Mouse (Mus musculus) ZHBTc4 (cell line): ENCODE data around the gene Vps50.
"Not testable (repeated sequence)": the region's sequence is repeated elsewhere in the genome, so short reads cannot be mapped to it uniquely, and the experiment has no call there.

ENCODE experiments used
- DNase-seq: peaks from one replicate; pipeline ENCODE4 v3.0.0-alpha.2; 2011; ENCODE audit warnings: low read depth, low spot score

Gene Vps50

DNA sequence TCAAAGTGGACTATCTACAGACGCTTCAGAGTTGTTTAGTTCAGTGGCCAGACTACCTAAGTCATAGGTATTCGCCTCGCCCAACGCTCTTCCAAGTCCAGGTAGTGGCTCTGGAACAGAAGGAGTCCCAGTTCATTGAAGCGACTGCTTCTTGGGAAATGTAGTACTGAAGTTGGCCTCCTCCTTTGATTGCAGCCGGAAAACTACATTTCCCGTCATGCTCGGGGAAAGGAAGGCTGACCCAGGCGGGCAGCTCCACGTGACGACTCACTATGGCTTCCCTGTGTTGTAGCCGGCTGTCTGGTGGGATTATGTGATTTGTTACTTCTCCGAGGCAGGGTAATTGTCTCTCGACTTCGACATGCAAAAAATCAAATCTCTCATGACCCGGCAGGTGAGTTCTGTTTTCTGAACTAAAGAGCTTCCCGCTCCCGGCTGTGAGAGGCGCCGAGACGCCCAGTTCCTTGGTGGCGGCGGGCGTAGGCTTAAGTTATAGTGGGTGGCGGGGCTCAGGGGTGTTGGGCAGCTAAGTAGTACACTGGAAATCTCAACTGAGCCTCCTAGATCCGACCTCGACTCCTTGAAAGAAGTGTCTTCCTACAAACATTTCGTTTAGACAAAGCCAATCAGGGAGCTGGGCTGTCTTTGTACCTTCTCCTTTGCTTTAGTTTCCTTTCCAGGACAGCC, at the start of gene Vps50, which contains the start of gene Hepacam2:
Vps50 (plus strand) TSS at position 221 of the 687 bp plus-strand sequence.
Hepacam2 (minus strand) TSS at position 137 of the 687 bp plus-strand sequence.
- DNase-seq, result peak; percentile 94

DNA sequence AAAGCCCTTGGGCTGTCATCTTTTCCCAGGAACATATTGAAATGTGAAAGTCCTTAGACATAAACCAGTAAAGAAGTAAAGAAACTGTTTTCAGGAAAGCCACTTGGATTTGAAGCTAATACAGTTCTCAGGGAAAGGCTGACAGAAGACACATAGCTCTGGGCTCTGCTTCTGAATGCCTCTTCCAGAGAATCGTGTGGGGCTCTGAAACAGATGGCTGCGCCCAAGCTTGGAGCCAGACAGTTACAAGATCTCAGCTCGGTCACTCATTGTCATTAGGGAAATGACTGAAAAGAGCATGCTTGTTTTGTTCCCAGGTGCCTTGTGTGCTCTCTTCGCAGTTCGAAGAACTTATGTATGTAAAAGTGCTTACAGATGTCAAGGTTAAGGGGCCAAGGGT, 43.8 kb upstream of the Vps50 start:
- no peak for DNase-seq

DNA sequence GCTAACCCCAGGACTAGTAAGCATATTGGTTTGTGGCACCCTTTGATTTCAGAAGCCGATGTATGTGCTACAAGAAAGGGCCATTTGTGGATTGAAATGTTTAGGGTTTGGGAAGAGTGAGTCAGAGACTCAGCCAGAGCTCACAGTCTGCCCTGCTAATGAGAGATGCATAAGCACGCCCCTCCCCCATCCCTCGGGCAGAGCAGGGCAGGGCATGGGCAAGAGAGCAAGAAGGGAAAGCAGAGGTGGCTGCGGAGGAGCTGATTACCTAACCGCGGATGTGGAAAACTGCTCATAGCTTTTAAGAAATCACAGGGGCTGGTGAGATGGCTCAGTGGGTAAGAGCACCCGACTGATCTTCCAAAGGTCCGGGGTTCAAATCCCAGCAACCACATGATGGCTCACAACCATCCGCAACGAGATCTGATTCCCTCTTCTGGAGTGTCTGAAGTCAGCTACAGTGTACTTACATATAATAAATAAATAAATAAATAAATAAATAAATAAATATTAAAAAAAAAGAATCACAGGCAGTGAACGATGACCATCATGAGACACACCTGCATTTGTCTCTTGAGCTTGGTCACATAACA, 42.1 kb upstream of the Vps50 start:
- DNase-seq, result no peak

DNA sequence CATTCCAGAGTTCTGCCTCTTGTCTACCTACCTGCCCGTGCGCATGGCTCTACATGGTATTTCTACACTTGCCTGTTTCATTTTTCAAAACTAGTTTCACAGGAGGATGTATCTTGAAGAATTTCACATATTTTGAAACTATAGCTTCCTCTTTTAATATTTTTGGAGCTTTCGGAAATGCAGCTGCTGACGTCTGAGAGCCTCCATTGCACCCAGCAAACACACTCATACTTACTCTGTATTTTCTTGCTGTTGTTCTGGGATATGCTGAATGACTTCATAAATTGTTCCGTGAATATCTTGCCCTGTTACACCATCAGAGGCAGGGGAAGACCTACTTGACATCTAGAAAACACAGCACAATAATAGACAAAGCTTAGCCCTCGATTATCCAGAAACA, 35.2 kb upstream of the Vps50 start:
- DNase-seq, result no peak

DNA sequence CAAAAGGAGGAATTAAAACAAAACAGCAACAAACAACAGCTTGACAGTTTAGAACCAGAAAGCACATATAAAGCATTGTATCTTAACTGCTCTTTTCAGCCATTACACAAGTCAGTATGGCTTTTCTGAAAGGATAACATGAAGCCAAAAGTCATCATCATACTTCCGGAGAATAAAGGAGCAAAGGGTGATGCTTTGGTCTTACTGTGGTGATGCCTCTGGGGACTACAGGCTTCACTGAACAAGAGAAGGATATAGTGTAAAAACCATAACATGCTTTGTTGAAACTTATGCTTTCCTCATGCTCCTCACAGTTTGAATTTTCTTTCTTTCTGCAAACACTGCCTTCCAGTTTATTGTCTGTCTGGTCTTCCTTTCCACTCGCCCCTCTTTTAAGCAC, 34.6 kb upstream of the Vps50 start:
- no peak for DNase-seq

DNA sequence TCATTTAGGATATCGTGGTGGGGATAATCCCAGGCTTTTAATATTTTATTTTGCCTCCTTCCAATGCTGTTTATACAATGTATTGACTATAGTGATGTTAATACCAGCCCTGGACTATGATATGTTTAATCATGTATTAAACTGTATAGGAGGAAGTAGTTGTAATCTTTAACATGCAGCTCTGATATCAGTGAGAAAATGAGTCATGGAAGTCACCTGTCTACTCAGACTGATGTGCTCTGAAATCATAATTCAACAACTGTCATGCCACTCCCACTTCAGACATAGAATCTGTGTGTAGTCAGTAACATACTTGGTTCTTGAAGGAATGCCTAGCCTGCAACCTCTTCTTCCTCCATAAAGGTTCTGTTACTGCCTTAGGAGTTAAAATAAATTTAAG, 29.6 kb upstream of the Vps50 start:
- no peak for DNase-seq

DNA sequence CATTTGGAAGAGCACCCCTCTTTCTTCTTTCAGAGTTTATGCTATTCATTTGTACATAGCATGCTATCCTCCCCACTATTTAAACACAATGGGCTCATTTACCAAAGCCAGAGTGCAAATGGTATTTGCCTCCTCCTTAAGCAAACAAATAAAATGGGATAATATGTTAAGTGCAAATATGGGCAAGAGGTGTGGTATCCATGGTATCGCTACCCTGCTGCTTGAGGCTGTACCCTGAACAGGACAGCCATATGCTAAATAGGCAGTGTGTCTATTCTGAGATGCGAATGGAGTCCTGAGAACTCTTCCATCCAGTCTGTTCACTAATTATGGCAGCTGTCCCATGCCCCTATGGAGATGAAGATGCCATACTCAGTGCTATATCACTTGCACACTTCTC, 27.5 kb upstream of the Vps50 start:
- DNase-seq, result no peak

DNA sequence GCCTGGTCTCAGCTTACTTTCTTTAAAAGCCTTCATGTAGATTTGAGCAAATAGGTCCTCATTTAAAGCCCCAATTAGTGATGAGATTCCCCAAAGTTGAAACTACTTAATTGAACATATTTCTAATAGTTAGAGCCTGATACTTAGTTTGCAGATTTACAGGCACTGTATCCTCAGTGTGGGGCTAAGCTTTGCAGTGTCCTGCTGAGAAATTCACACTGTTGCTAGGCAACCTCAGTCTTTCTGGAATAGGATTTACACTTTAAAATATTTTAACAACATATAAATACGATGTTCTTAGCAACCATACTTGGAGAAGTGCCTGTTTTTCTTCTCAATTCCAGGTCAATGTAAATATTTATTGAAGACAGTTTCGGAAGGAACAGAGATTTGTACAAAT, 21.9 kb upstream of the Vps50 start:
- no peak for DNase-seq

DNA sequence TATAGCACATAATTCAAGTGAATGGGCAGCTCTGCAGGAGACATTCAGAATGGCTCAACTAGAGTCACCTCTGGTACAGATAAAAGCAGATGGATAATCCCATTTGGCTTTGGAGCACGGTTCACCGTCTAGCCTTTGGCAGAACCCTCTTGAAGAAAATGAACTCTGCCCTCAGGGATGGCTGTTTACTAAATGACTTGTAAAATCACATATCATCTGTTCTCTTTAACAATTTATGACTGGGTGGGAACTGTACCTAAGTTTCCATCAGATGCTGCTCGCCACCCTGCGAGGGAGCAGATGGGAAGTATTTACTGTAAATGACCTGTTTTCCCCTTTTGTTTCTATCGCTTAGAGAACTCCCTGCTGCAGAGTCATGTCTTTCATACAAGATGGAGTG, 18.3 kb upstream of the Vps50 start:
- no peak for DNase-seq

DNA sequence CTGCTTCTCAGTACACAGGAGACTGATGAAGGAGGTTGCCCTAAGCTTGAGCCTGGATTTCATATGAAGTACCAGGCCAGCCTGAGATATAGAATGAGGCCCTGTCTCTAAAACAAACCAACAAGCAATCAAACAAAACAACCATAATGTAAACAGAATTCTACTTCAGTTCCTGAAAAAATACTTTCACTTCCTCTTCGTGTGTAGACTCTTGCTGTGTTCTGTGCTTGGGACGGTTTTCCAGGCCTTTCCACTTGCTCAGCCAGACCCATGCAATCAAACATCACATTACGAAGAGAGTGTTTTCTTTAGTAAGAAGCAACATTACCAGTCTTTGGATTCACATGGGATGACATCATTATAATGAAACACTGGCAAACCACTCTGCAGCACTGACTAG, 16.5 kb upstream of the Vps50 start:
- DNase-seq, result no peak

DNA sequence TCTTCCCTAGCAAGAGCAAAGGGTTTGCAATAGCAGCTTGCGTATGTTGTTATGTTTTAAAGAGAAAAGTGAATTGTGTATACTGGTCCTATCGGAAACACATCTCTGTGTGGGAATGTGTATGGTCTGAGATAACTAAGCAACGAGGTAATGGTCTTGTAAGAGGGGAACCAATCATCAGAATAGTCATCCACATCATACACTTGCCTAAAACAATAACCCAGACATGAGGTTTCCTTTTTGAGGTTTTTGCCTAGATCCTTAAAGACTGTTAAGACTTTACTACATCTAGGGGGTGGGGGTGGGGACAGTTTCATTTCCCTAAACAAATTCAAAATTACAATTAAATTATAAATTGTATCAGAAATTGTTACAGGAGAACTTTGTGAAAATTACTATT, 13.0 kb upstream of the Vps50 start:
- no peak for DNase-seq

DNA sequence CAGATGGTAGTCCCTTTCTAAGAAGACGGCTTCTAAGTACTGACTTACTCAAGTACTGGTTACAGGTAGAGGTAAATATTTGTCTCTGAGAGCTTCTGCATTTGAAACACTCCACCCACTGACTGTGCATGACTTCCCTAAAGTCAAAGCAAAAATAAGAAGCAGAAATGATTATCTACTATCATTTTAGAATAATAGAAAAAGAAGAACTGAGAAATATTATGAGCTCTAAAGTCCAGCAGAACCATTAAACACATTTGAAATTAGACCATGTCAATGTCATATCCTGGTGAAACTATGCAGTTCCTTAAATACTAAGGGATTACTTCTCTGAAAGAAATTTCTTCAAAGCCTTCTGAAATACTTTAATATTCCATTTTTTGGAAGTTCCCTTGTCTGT, 10.8 kb upstream of the Vps50 start:
- DNase-seq, result no peak

DNA sequence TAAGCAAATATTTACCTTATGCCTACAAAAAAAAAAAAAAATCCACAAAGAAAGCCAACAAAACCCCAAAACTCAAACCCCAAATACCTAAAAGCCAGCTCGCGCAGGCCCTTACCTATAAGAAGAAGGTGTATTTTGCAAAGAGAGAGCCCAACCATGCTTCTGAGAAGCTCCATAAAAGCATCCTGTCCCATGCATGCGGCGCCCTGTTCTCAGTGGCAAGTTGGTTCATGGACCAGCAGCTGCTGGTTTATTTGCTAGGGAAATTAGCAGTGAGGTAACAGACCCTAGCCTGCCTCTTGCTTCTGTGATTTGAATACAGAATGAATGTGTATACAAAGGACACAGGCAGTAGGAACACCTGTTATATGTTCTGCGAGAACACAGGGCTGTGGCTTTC, 3.9 kb upstream of the Vps50 start:
- DNase-seq, result no peak

DNA sequence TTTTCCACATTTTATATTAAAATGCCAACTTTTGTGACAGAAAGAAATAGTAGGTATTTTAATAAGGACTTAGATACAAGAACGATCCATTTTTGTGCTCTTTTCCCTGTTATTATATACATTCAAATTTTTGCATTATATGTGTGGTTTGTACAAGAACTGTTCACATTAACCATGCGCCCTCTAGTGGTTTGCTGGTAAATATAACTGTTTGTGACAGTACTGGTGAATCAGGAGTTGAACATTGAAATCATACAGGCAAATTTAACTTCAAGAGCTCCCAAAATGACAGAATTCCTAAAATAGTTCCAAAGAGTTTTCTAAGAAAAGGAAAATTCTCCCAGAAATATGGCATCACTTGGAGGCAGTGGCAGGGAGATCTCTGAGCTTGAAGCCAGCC, 2.0 kb upstream of the Vps50 start:
- DNase-seq, result peak; percentile 64

DNA sequence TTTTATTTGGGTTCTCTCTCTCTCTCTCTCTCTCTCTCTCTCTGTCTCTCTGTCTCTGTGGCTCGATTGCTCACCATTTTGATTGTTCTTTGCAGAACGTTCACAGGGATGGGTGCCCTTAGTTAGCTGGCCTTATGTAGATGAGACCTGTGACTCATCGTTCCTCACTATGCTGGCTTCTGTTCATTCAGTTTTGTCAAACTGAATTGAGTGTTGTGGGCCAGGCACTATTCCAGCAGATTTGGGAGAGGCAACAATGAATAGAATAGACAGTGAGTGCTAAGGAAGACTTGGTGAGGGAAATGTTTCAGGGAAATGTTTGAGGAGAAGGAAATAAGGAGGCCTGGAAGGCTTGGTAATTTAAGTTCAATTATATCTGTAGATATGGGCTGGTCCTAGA, 2.1 kb downstream of the Vps50 start:
- no peak for DNase-seq

DNA sequence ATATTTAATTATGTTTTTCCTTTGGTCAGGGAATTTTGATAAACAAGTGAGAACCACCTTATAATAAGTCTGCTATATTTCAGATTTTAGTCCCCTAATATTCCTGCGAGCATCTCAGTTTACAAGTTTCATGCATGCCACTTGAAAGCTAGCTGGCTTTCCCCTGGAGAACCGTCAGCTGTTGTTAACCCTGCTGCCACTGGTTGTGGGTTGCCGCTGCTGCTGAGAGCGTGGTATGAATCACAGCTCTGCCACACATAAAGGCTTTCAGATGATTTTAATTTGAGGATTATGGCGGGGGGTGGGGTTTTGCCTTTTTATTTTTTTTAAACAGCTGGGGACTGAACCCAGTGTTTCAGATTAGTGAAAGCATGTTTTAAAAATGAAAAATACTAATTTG, 7.1 kb downstream of the Vps50 start:
- DNase-seq, result no peak

DNA sequence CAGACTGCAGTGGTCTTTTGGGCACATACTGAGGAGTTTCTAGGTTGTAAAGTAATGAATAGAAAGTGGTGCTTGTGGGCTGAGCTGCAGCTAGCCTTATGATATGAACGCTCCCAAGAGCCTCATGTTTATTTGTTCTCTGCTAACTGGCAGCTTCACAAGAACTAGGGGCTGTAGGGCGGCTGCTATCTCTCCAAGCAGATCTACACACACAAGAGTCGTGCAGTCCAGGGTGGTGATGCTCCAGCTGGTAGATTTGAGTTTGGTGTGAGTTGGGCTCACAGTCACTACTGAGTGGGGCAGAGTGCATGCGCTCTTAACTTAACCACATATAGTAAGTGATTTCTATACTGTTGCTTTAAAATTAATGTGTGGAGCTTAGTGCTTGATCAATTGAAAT, 8.9 kb downstream of the Vps50 start:
- DNase-seq, result no peak

DNA sequence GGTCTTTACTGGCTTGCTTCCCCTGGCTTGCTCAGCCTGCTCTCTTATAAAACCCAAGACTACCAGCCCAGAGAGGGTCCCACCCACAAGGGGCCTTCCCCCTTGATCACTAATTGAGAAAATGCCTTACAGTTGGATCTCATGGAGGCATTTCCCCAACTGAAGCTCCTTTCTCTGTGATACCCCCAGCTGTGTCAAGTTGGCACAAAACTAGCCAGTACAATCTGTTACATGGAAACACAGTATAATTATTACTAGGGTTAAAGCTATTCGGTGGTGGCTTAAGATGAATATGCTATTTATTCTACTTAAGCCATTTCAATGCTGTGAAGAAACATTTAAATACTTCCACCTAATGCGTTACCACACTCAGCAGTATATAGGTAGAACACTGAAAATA, 10.0 kb downstream of the Vps50 start:
- DNase-seq, result not testable (repeated sequence)

DNA sequence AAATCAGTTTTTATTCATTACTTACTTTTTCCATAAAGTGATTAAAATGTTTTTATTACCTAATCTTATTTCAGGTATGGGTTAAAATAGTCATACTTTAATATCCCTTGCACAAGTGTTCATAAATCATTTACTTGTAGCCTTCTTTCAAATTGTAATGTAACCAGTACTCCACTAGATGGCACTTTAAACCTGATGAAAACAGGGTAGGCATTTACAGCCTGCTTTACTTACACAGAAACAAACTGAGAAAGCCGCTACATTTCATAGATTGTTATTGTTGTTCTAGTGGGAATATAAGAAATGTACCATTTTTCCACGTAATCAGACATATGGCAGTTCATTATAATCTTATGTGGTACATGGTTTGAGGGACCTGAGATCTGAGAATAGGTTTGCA, 11.6 kb downstream of the Vps50 start:
- peak; percentile 68 for DNase-seq

DNA sequence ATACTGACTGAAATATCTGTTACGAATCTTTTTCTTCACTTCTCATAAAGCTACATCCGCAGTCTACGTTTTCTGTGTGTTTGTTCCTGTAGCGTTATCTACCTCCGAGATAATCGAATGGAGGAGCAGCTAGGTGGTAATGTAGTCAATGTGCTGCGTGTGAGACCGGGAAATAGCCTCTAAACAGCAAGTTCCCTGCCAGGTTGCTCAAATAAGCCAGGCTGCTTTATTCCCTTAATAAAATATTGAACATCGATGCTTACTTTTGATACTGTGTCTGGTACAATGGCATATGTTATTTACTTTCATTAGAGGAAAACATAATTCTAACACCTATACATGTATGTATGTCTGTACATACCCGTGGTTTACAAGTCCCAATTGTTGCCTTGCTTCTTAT, 12.9 kb downstream of the Vps50 start:
- DNase-seq, result no peak

DNA sequence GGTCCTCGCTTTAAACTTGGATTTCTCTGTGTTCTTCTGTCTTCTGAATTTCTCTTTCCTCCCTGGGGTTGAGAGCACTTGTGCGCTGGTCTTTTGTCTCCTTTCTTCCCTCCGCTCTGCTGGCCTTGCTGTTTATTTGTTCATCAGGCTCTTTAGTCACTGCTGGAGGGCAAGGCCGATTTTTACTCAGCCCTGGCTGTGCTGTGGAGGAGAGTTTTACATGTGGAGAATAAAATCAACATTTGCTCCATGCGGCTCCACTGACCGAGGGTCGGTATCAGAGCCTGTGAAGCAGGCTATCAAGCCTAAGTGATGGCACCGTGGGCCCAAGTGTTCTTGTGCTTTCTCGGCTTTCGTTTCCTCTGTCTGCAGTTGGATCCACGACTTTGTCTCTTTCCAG, 13.4 kb downstream of the Vps50 start:
- DNase-seq, result no peak

DNA sequence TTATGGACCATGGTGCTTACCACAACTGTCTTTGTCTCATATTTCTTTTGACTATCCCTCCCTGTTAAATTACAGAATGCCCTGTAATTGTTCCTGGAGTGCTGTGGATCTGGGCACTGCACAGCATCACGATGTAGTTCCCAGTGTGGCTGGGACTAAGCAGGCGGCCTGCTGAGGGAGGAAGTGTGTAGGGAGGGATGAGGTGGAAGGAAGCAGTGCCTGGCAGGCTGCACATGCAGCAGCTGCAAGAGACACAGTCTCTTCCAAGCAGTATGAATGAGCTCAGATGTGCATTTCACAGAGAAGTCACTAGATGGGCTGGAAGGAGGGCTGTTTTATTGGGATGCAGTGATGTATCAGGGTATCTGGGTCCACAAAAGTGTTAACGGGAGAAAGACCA, 14.4 kb downstream of the Vps50 start:
- no peak for DNase-seq

DNA sequence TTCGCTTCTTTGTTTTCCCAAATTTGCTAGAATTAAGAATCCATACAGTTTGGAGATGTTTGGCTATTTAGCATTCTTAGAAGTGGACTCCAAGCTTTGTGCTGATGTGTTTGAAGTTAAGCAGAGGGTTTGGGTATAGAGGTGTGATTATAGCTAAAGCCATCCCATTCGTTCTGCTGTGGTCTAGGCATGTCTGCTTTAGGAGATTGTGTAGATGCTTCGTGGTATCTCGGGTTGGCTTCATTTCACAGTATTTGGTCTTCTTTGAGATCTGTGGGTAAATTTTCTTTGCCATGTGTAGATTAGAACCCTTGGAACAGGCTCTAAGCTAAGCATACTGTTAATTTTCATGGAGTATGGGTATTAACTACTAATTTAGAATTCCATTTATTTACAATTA, 30.0 kb downstream of the Vps50 start:
- no peak for DNase-seq

DNA sequence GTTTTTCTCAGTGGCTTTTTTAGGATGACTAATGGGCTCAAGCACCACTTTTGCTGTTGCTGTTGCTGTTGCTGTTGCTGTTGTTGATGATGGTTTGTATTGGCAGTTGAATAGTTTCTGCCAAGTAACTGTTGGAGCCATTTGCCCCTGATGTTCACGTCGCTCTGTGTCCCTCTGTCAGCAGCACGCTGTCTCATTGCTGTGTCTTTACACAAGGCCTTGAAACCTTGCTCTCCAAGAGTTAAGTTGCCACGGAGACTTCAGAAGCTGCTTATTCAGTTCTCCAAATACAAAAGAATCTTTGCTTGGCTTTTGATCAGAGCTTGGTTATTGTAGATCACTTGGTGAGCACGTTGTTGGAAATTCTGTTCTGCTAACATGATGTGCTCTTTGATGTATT, 33.3 kb downstream of the Vps50 start:
- DNase-seq, result no peak
